Mouse (Mus musculus) left cerebral cortex, postnatal 25 days (tissue): Measurements from ENCODE around the gene Slf2. TPM values are rescaled to one million over a fixed set of nuclear protein-coding genes. Genes with fewer than 3 reads are reported as not detected.

Experiments
- DNase-seq, 2 experiments: peaks; one replicate each; pipeline ENCODE4 v3.0.0; 2022; ENCODE audit warnings: low spot score in 2 of 2, mixed read lengths in 1 of 2
- intact Hi-C: fragments of 180-260 bp; cut with DNase I; formaldehyde crosslinking; loops from one replicate; pipeline ENCODE4 v1.15.1; 2025
- total RNA-seq, 2 experiments: library from RNA; stranded (reverse); gene quantifications; 2 replicates each; pipeline ENCODE4 v1.2.3; 2021

Slf2 gene
- total RNA-seq, 2 experiments from 2014 or later, result 35.9 to 38.6 TPM

GRCm38 (mm10) chr19:44976636-44977035 lies 45.7 kb downstream of the Slf2 start:
- DNase-seq, result no peak
- intact Hi-C loops, result loop anchor here (5.0 kb wide), 1 partner anchor 34 kb away; no protein-coding TSS in a partner anchor

- no peak for DNase-seq
- intact Hi-C loops, result loop anchor here (5.0 kb wide), 1 partner anchor 35 kb away; no protein-coding TSS in a partner anchor
Observed at GRCm38 (mm10) chr19:44977148-44977547, 46.2 kb downstream of the Slf2 start.

GRCm38 (mm10) chr19:44980787-44981186 lies 49.8 kb downstream of the Slf2 start:
- intact Hi-C loops, result no loop called here
- no peak for DNase-seq

- intact Hi-C loops, result no loop called here
- no peak for DNase-seq
Observed at GRCm38 (mm10) chr19:44982477-44983115, 51.6 kb downstream of the Slf2 start.

- intact Hi-C loops, result no loop called here
Observed at GRCm38 (mm10) chr19:44983366-44983765, 52.4 kb downstream of the Slf2 start.

GRCm38 (mm10) chr19:44984420-44984819 lies 53.5 kb downstream of the Slf2 start:
- intact Hi-C loops, result no loop called here
- DNase-seq, result no peak

More at GRCm38 (mm10) chr19:44983366-44983765, 52.4 kb downstream of the Slf2 start:
- no peak for DNase-seq

- intact Hi-C loops, result no loop called here
- DNase-seq, result no peak
Observed at GRCm38 (mm10) chr19:44985159-44985988, 54.4 kb downstream of the Slf2 start.

- peak in 1 of 2 experiments; percentile 12 for DNase-seq
- intact Hi-C loops, result no loop called here
Observed at GRCm38 (mm10) chr19:44987004-44987403, 56.1 kb downstream of the Slf2 start.

- intact Hi-C loops, result no loop called here
- peak; percentile 54 to 92 for DNase-seq
Observed at GRCm38 (mm10) chr19:44987851-44988250, 56.9 kb downstream of the Slf2 start.

GRCm38 (mm10) chr19:44988321-44988720 lies 57.4 kb downstream of the Slf2 start:
- intact Hi-C loops, result no loop called here
- no peak for DNase-seq

GRCm38 (mm10) chr19:44988831-44989566 lies 58.0 kb downstream of the Slf2 start, which contains the start of gene Sema4g:
TSS of gene Sema4g (plus strand) at chr19:44989101.
- intact Hi-C loops, result no loop called here
- DNase-seq, result no peak

GRCm38 (mm10) chr19:44989567-44990495 lies 58.9 kb downstream of the Slf2 start:
- intact Hi-C loops, result no loop called here
- DNase-seq, result no peak

GRCm38 (mm10) chr19:44991031-44991430 lies 60.1 kb downstream of the Slf2 start:
- intact Hi-C loops, result no loop called here

GRCm38 (mm10) chr19:44992246-44992645 lies 61.3 kb downstream of the Slf2 start:
- intact Hi-C loops, result no loop called here
- DNase-seq, result no peak

More at GRCm38 (mm10) chr19:44991031-44991430, 60.1 kb downstream of the Slf2 start:
- DNase-seq, result no peak

- DNase-seq, result no peak
- intact Hi-C loops, result no loop called here
Observed at GRCm38 (mm10) chr19:44992712-44993111, 61.8 kb downstream of the Slf2 start.

GRCm38 (mm10) chr19:44997786-44998185 lies 66.8 kb downstream of the Slf2 start:
- no peak for DNase-seq
- intact Hi-C loops, result no loop called here

GRCm38 (mm10) chr19:44999647-45000046 lies 68.7 kb downstream of the Slf2 start:
- no peak for DNase-seq
- intact Hi-C loops, result no loop called here

GRCm38 (mm10) chr19:45002301-45002700 lies 71.3 kb downstream of the Slf2 start:
- intact Hi-C loops, result no loop called here
- DNase-seq, result no peak
